Mouse (Mus musculus): ENCODE measurements at regions not wholly inside any gene's neighbourhood (a gene's known extent, or its start where the extent isn't known, plus 50 kb on each side); places are given as distances from the start of the nearest gene placed in this dataset.

- Histone ChIP-seq H3K9me3 (ENCODE audit: control insufficient read depth, low read length) (no peaks in the 10 kb centered on the region), H3K4me3 (ENCODE audit: low read depth, low read length) (no peak overlapping the region), H3K27ac (ENCODE audit: low read depth, low read length) (no peak overlapping the region), H3K4me1 (replicated peaks; ENCODE audit: control insufficient read depth, insufficient read depth, low read length) (no peaks in the 10 kb centered on the region), H3K27me3 (replicated peaks; ENCODE audit: control insufficient read depth, insufficient read depth, low read length) (no peaks in the 10 kb centered on the region), H3K36me3 (ENCODE audit: control insufficient read depth, insufficient read depth, low read length) (no peaks in the 10 kb centered on the region), H3K4me2 (no peak overlapping the region), H3K9ac (ENCODE audit: low read depth, low read length) (no peak overlapping the region)
- no peak for DNase-seq (ENCODE audit: low spot score)
- WGBS: 47% methylated on average over 3 of the region's 3 CpGs
- ATAC-seq (replicated peaks; ENCODE audit: low FRiP score): no peak
Measured at GRCm38 (mm10) chr19:15201262-15201661, 603.4 kb upstream of the Tle4 start.

DNA sequence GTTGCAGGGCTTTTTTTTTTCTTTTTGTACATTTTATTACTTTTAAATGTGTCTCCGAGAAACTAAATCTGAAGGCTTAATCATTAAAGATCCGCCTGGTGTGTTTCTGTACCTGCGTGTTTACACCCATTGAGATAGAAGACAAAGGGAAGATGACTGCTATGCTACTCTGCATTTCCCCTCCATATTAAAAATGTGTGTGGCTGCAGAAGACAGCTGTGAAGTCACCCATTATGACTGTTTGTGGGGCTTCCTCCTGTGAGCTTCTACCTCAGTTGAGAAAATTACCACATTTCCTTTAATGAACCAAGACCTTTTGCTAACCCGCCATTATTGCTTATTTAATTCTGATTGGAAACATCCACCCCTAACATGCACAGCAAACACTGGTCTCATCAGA is 602.9 kb upstream of the Tle4 start:
- no peak overlapping the region for H3K4me2 ChIP-seq
- WGBS: 74% methylated on average over 4 of the region's 4 CpGs
- no peaks in the 10 kb centered on the region for H3K9me3 ChIP-seq (ENCODE audit: control insufficient read depth, low read length)
- no peak overlapping the region for H3K27ac ChIP-seq (ENCODE audit: low read depth, low read length)
- no peak overlapping the region for H3K4me3 ChIP-seq (ENCODE audit: low read depth, low read length)
- H3K4me1 ChIP-seq (replicated peaks; ENCODE audit: control insufficient read depth, insufficient read depth, low read length): no peaks in the 10 kb centered on the region
- H3K9ac ChIP-seq (ENCODE audit: low read depth, low read length): no peak overlapping the region
- DNase-seq (ENCODE audit: low spot score): no peak
- H3K36me3 ChIP-seq (ENCODE audit: control insufficient read depth, insufficient read depth, low read length): no peaks in the 10 kb centered on the region
- no peaks in the 10 kb centered on the region for H3K27me3 ChIP-seq (replicated peaks; ENCODE audit: control insufficient read depth, insufficient read depth, low read length)
- no peak for ATAC-seq (replicated peaks; ENCODE audit: low FRiP score)

- no peak for DNase-seq (ENCODE audit: low spot score)
- Histone ChIP-seq H3K27me3 (replicated peaks; ENCODE audit: control insufficient read depth, insufficient read depth, low read length) (no peaks in the 10 kb centered on the region), H3K4me3 (ENCODE audit: low read depth, low read length) (no peak overlapping the region), H3K4me2 (no peak overlapping the region), H3K4me1 (replicated peaks; ENCODE audit: control insufficient read depth, insufficient read depth, low read length) (no peaks in the 10 kb centered on the region), H3K36me3 (ENCODE audit: control insufficient read depth, insufficient read depth, low read length) (no peaks in the 10 kb centered on the region), H3K9ac (ENCODE audit: low read depth, low read length) (no peak overlapping the region), H3K9me3 (ENCODE audit: control insufficient read depth, low read length) (no peaks in the 10 kb centered on the region), H3K27ac (ENCODE audit: low read depth, low read length) (no peak overlapping the region)
- WGBS: 59% methylated on average over 2 of the region's 2 CpGs
- no peak for ATAC-seq (replicated peaks; ENCODE audit: low FRiP score)
Measured at GRCm38 (mm10) chr19:15200361-15200760, 602.5 kb upstream of the Tle4 start.

GRCm38 (mm10) chr19:15199692-15200091 is 601.8 kb upstream of the Tle4 start:
- no peak for ATAC-seq (replicated peaks; ENCODE audit: low FRiP score)

GRCm38 (mm10) chr19:15175221-15175620 is 577.4 kb upstream of the Tle4 start:
- H3K4me3 ChIP-seq (ENCODE audit: low read depth, low read length): no peak overlapping the region
- no peak overlapping the region for H3K4me2 ChIP-seq
- H3K36me3 ChIP-seq (ENCODE audit: control insufficient read depth, insufficient read depth, low read length): no peaks in the 10 kb centered on the region
- no peak for DNase-seq (ENCODE audit: low spot score)
- no peak overlapping the region for H3K27ac ChIP-seq (ENCODE audit: low read depth, low read length)
- no peaks in the 10 kb centered on the region for H3K27me3 ChIP-seq (replicated peaks; ENCODE audit: control insufficient read depth, insufficient read depth, low read length)
- H3K9ac ChIP-seq (ENCODE audit: low read depth, low read length): no peak overlapping the region
- no peaks in the 10 kb centered on the region for H3K9me3 ChIP-seq (ENCODE audit: control insufficient read depth, low read length)
- ATAC-seq (replicated peaks; ENCODE audit: low FRiP score): no peak
- no peaks in the 10 kb centered on the region for H3K4me1 ChIP-seq (replicated peaks; ENCODE audit: control insufficient read depth, insufficient read depth, low read length)

More at GRCm38 (mm10) chr19:15199692-15200091, 601.8 kb upstream of the Tle4 start:
- no peak overlapping the region for H3K4me3 ChIP-seq (ENCODE audit: low read depth, low read length)
- no peak overlapping the region for H3K9ac ChIP-seq (ENCODE audit: low read depth, low read length)
- no peak overlapping the region for H3K4me2 ChIP-seq
- 52% methylated on average over 1 of the region's 1 CpGs for WGBS
- H3K36me3 ChIP-seq (ENCODE audit: control insufficient read depth, insufficient read depth, low read length): no peaks in the 10 kb centered on the region
- H3K27ac ChIP-seq (ENCODE audit: low read depth, low read length): no peak overlapping the region
- no peaks in the 10 kb centered on the region for H3K27me3 ChIP-seq (replicated peaks; ENCODE audit: control insufficient read depth, insufficient read depth, low read length)
- no peak for DNase-seq (ENCODE audit: low spot score)
- no peaks in the 10 kb centered on the region for H3K4me1 ChIP-seq (replicated peaks; ENCODE audit: control insufficient read depth, insufficient read depth, low read length)
- no peaks in the 10 kb centered on the region for H3K9me3 ChIP-seq (ENCODE audit: control insufficient read depth, low read length)

DNA sequence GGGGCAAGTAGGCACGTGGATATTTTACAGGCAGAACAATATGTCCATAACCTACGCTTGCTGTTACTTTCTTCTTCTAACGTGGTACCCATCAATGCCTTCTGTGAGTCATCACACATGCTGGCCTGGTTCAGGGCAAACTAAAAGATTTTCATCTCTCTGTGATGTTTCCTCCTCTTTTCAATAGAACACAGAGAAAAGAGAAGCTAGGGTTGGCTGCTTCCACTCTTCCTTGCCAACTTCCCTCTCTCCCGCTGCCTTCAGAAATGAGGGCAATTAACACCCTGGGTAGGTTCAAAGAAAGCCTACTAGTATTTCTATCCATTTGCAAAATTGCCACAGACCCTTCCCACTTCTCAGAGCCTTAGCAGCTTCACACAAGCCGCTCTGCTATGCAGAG is 575.5 kb upstream of the Tle4 start:
- H3K9me3 ChIP-seq (ENCODE audit: control insufficient read depth, low read length): no peaks in the 10 kb centered on the region
- 32% methylated on average over 5 of the region's 5 CpGs for WGBS
- no peak overlapping the region for H3K4me2 ChIP-seq
- H3K4me3 ChIP-seq (ENCODE audit: low read depth, low read length): no peak overlapping the region
- DNase-seq (ENCODE audit: low spot score) (no peak), ATAC-seq (replicated peaks; ENCODE audit: low FRiP score) (no peak)
- no peak overlapping the region for H3K27ac ChIP-seq (ENCODE audit: low read depth, low read length)
- no peaks in the 10 kb centered on the region for H3K27me3 ChIP-seq (replicated peaks; ENCODE audit: control insufficient read depth, insufficient read depth, low read length)
- H3K36me3 ChIP-seq (ENCODE audit: control insufficient read depth, insufficient read depth, low read length): no peaks in the 10 kb centered on the region
- H3K4me1 ChIP-seq (replicated peaks; ENCODE audit: control insufficient read depth, insufficient read depth, low read length): no peaks in the 10 kb centered on the region
- no peak overlapping the region for H3K9ac ChIP-seq (ENCODE audit: low read depth, low read length)

DNA sequence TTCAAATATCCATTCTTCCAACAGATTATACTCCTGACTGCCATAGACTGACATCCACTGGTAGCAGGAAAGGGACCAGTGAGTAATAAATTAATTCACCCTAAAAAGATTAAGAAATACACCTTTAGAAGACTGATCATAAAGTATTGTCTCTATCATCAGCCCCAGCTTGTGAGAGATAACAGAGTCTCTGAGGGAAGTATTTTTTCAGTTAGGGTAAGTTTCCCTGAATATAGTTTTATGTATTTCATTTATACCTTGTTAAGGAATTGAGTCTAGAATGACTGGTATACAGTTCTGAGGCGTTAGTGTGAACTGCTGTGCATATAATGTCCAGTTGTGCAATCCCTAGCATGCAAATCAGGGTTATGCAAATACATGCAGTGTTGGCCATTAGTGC is 569.3 kb upstream of the Tle4 start:
- Histone ChIP-seq H3K9ac (ENCODE audit: low read depth, low read length) (no peak overlapping the region), H3K27ac (ENCODE audit: low read depth, low read length) (no peak overlapping the region), H3K4me1 (replicated peaks; ENCODE audit: control insufficient read depth, insufficient read depth, low read length) (no peaks in the 10 kb centered on the region), H3K27me3 (replicated peaks; ENCODE audit: control insufficient read depth, insufficient read depth, low read length) (no peaks in the 10 kb centered on the region), H3K9me3 (ENCODE audit: control insufficient read depth, low read length) (no peaks in the 10 kb centered on the region), H3K4me3 (ENCODE audit: low read depth, low read length) (no peak overlapping the region), H3K36me3 (ENCODE audit: control insufficient read depth, insufficient read depth, low read length) (no peaks in the 10 kb centered on the region), H3K4me2 (no peak overlapping the region)
- ATAC-seq (replicated peaks; ENCODE audit: low FRiP score): no peak
- DNase-seq (ENCODE audit: low spot score): no peak
- WGBS: 70% methylated on average over 1 of the region's 1 CpGs

GRCm38 (mm10) chr19:15160641-15161040 is 562.8 kb upstream of the Tle4 start:
- Histone ChIP-seq H3K9ac (ENCODE audit: low read depth, low read length) (no peak overlapping the region), H3K9me3 (ENCODE audit: control insufficient read depth, low read length) (no peaks in the 10 kb centered on the region), H3K27me3 (replicated peaks; ENCODE audit: control insufficient read depth, insufficient read depth, low read length) (no peaks in the 10 kb centered on the region), H3K4me1 (replicated peaks; ENCODE audit: control insufficient read depth, insufficient read depth, low read length) (no peaks in the 10 kb centered on the region), H3K4me3 (ENCODE audit: low read depth, low read length) (no peak overlapping the region), H3K27ac (ENCODE audit: low read depth, low read length) (no peak overlapping the region), H3K36me3 (ENCODE audit: control insufficient read depth, insufficient read depth, low read length) (no peaks in the 10 kb centered on the region), H3K4me2 (no peak overlapping the region)
- 51% methylated on average over 3 of the region's 3 CpGs for WGBS
- no peak for ATAC-seq (replicated peaks; ENCODE audit: low FRiP score)
- DNase-seq (ENCODE audit: low spot score): no peak

DNA sequence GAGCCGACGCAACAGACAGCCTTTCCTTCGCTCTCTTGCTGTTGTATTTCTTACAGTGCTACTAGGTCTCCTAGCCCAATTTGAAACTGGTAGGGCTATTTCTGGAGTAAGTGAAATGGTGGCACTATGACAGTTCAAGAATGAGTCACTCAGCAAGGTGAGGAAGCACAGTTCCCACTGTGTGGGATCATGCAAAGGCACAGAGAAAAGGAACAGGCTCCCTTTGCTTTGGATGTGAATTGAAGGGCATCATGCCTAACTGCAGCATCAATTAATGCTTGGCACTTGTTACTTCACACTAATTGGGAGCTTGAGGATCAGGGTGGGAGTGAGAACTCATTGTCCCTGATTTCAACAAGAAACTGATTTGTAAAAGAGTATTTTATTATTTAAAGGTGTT is 560.8 kb upstream of the Tle4 start:
- H3K4me3 ChIP-seq (ENCODE audit: low read depth, low read length): no peak overlapping the region
- WGBS: 85% methylated on average over 3 of the region's 3 CpGs
- H3K27me3 ChIP-seq (replicated peaks; ENCODE audit: control insufficient read depth, insufficient read depth, low read length): no peaks in the 10 kb centered on the region
- no peak overlapping the region for H3K4me2 ChIP-seq
- DNase-seq (ENCODE audit: low spot score) (no peak), ATAC-seq (replicated peaks; ENCODE audit: low FRiP score) (no peak)
- H3K36me3 ChIP-seq (ENCODE audit: control insufficient read depth, insufficient read depth, low read length): no peaks in the 10 kb centered on the region
- H3K9ac ChIP-seq (ENCODE audit: low read depth, low read length): no peak overlapping the region
- no peaks in the 10 kb centered on the region for H3K9me3 ChIP-seq (ENCODE audit: control insufficient read depth, low read length)
- no peak overlapping the region for H3K27ac ChIP-seq (ENCODE audit: low read depth, low read length)
- H3K4me1 ChIP-seq (replicated peaks; ENCODE audit: control insufficient read depth, insufficient read depth, low read length): no peaks in the 10 kb centered on the region

Measured in liver, embryonic 11.5 days (tissue).